Mouse (Mus musculus) heart, embryonic 16.5 days (tissue): ENCODE measurements at regions not wholly inside any gene's neighbourhood (a gene's known extent, or its start where the extent isn't known, plus 50 kb on each side); places are given as distances from the start of the nearest gene placed in this dataset.

Experiments
- ATAC-seq: fragments of 200-750 bp; cut with Nextera tagmentation; replicated peaks from 2 replicates; pipeline ENCODE4 v1.8.0; 2017; ENCODE audit warnings: moderate number of reproducible peaks; ENCODE audit not compliant: insufficient read depth, low FRiP score; ENCODE audit errors: extremely low read depth
- H3K27ac ChIP-seq: fragments of 300-500 bp; sonication (generic); 2 replicates; pipeline ENCODE4 v1.5.1; 2014; ENCODE audit warnings: mild to moderate bottlenecking, low read length, control low read depth, moderate library complexity
- H3K27me3 ChIP-seq: fragments of 300-500 bp; sonication (generic); 2 replicates; pipeline ENCODE4 v1.6.1; 2014; ENCODE audit warnings: low read length, mixed read lengths; ENCODE audit not compliant: control insufficient read depth, insufficient read depth
- H3K36me3 ChIP-seq: fragments of 300-500 bp; sonication (generic); 2 replicates; pipeline ENCODE4 v1.6.1; 2014; ENCODE audit not compliant: control insufficient read depth, insufficient read depth
- H3K4me1 ChIP-seq: fragments of 300-500 bp; sonication (generic); 2 replicates; pipeline ENCODE4 v1.6.1; 2014; ENCODE audit warnings: low read length, mixed read lengths; ENCODE audit not compliant: control insufficient read depth, insufficient read depth
- H3K4me2 ChIP-seq: fragments of 300-500 bp; sonication (generic); 2 replicates; pipeline ENCODE4 v1.6.1; 2014; ENCODE audit warnings: low read depth, mild to moderate bottlenecking, control low read depth, low read length
- H3K4me3 ChIP-seq: fragments of 300-500 bp; sonication (generic); 2 replicates; pipeline ENCODE4 v1.5.1; 2014; ENCODE audit warnings: mild to moderate bottlenecking, control low read depth, low read length
- H3K9ac ChIP-seq: fragments of 300-500 bp; sonication (generic); 2 replicates; pipeline ENCODE4 v1.6.1; 2014; ENCODE audit warnings: low read length, control low read depth
- H3K9me3 ChIP-seq: fragments of 300-500 bp; sonication (generic); replicated peaks from 2 replicates; pipeline ENCODE4 v1.6.1; 2016; ENCODE audit warnings: low read length; ENCODE audit not compliant: control insufficient read depth
- WGBS: fragments of 180-500 bp; shearing (Covaris S2); extraction: QIAGEN DNeasy Blood & Tissue Kit; methylation state at CpG from one replicate; pipeline ENCODE4 v1.1.7; 2014; 5-methylcytosine and 5-hydroxymethylcytosine counted together

GRCm38 (mm10) chr5:77594719-77595118, 186.9 kb upstream of the Igfbp7 start:
- Histone ChIP-seq H3K36me3 (no peaks in the 10 kb centered on the region), H3K4me3 (no peak overlapping the region), H3K27me3 (no peaks in the 10 kb centered on the region), H3K4me2 (no peak overlapping the region), H3K4me1 (no peaks in the 10 kb centered on the region), H3K9me3 (no peaks in the 10 kb centered on the region), H3K27ac (no peak overlapping the region), H3K9ac (no peak overlapping the region)
- 83% methylated on average over 4 of the region's 4 CpGs for WGBS
- ATAC-seq, result no peak

GRCm38 (mm10) chr5:77589252-77589651, 181.4 kb upstream of the Igfbp7 start:
- H3K27ac ChIP-seq, result no peak overlapping the region
- H3K4me2 ChIP-seq, result no peak overlapping the region
- 75% methylated on average over 3 of the region's 3 CpGs for WGBS
- no peak for ATAC-seq
- H3K27me3 ChIP-seq, result no peaks in the 10 kb centered on the region
- H3K9me3 ChIP-seq, result no peaks in the 10 kb centered on the region
- no peak overlapping the region for H3K4me3 ChIP-seq
- H3K36me3 ChIP-seq, result no peaks in the 10 kb centered on the region
- H3K9ac ChIP-seq, result no peak overlapping the region
- no peaks in the 10 kb centered on the region for H3K4me1 ChIP-seq

- Histone ChIP-seq H3K4me2 (peak overlapping the region; percentile 28; the same call in 1 of the 2 replicates), H3K9me3 (no peaks in the 10 kb centered on the region), H3K9ac (no peak overlapping the region), H3K27ac (no peak overlapping the region), H3K27me3 (no peaks in the 10 kb centered on the region), H3K4me3 (no peak overlapping the region), H3K4me1 (peaks cover 13% of the 10 kb centered on the region), H3K36me3 (no peaks in the 10 kb centered on the region)
- 53% methylated on average over 6 of the region's 6 CpGs for WGBS
- ATAC-seq, result no peak
Measured at GRCm38 (mm10) chr5:77581702-77582101, 173.9 kb upstream of the Igfbp7 start.

- H3K27ac ChIP-seq, result peak overlapping the region; percentile 44
- WGBS, result 31% methylated on average over 6 of the region's 6 CpGs
- H3K27me3 ChIP-seq, result no peaks in the 10 kb centered on the region
- no peaks in the 10 kb centered on the region for H3K9me3 ChIP-seq
- H3K4me3 ChIP-seq, result no peak overlapping the region
- 0 out of 2 replicates have a peak, but pooled peaks have one; percentile 35 for ATAC-seq
- peak overlapping the region; percentile 7; the same call in 1 of the 2 replicates for H3K9ac ChIP-seq
- peaks cover 13% of the 10 kb centered on the region for H3K4me1 ChIP-seq
- no peaks in the 10 kb centered on the region for H3K36me3 ChIP-seq
- H3K4me2 ChIP-seq, result peak overlapping the region; percentile 28; the same call in 1 of the 2 replicates
Measured at GRCm38 (mm10) chr5:77581106-77581638, 173.3 kb upstream of the Igfbp7 start.

GRCm38 (mm10) chr5:77579826-77580745, 172.2 kb upstream of the Igfbp7 start:
- 22% methylated on average over 20 of the region's 20 CpGs for WGBS
- Histone ChIP-seq H3K9ac (peak overlapping the region; percentile 23), H3K4me2 (peak overlapping the region; percentile 34), H3K36me3 (no peaks in the 10 kb centered on the region), H3K9me3 (no peaks in the 10 kb centered on the region), H3K4me3 (no peak overlapping the region), H3K27ac (peak overlapping the region; percentile 44), H3K27me3 (no peaks in the 10 kb centered on the region), H3K4me1 (peaks cover 13% of the 10 kb centered on the region)
- peak; percentile 57; the same call in 1 of the 2 replicates for ATAC-seq

GRCm38 (mm10) chr5:77576881-77577280, 169.0 kb upstream of the Igfbp7 start:
- WGBS, result 85% methylated on average over 5 of the region's 5 CpGs
- ATAC-seq, result no peak

GRCm38 (mm10) chr5:77575780-77576179, 167.9 kb upstream of the Igfbp7 start:
- Histone ChIP-seq H3K9ac (no peak overlapping the region), H3K27me3 (no peaks in the 10 kb centered on the region), H3K4me2 (no peak overlapping the region), H3K36me3 (no peaks in the 10 kb centered on the region), H3K27ac (no peak overlapping the region), H3K4me1 (peaks cover 5% of the 10 kb centered on the region), H3K4me3 (no peak overlapping the region), H3K9me3 (no peaks in the 10 kb centered on the region)
- 85% methylated on average over 8 of the region's 8 CpGs for WGBS
- no peak for ATAC-seq

More at GRCm38 (mm10) chr5:77576881-77577280, 169.0 kb upstream of the Igfbp7 start:
- Histone ChIP-seq H3K9me3 (no peaks in the 10 kb centered on the region), H3K4me3 (no peak overlapping the region), H3K9ac (no peak overlapping the region), H3K27ac (no peak overlapping the region), H3K4me2 (no peak overlapping the region), H3K27me3 (no peaks in the 10 kb centered on the region), H3K4me1 (peaks cover 13% of the 10 kb centered on the region), H3K36me3 (no peaks in the 10 kb centered on the region)

- peak; percentile 52; the same call in 1 of the 2 replicates for ATAC-seq
- no peak overlapping the region for H3K4me3 ChIP-seq
- no peak overlapping the region for H3K4me2 ChIP-seq
- no peaks in the 10 kb centered on the region for H3K4me1 ChIP-seq
- H3K9ac ChIP-seq, result no peak overlapping the region
- no peaks in the 10 kb centered on the region for H3K9me3 ChIP-seq
- WGBS, result 41% methylated on average over 9 of the region's 9 CpGs
- H3K27me3 ChIP-seq, result no peaks in the 10 kb centered on the region
- H3K36me3 ChIP-seq, result no peaks in the 10 kb centered on the region
- H3K27ac ChIP-seq, result no peak overlapping the region; the same call in 1 of the 2 replicates
Measured at GRCm38 (mm10) chr5:77570364-77570763, 162.5 kb upstream of the Igfbp7 start.

GRCm38 (mm10) chr5:77568121-77568520, 160.3 kb upstream of the Igfbp7 start:
- WGBS, result 58% methylated on average over 5 of the region's 5 CpGs
- no peaks in the 10 kb centered on the region for H3K4me1 ChIP-seq

More at GRCm38 (mm10) chr5:77568121-77568520, 160.3 kb upstream of the Igfbp7 start:
- H3K9ac ChIP-seq, result no peak overlapping the region
- no peak overlapping the region; the same call in 1 of the 2 replicates for H3K27ac ChIP-seq
- no peaks in the 10 kb centered on the region for H3K36me3 ChIP-seq
- H3K4me2 ChIP-seq, result no peak overlapping the region
- H3K9me3 ChIP-seq, result no peaks in the 10 kb centered on the region
- H3K27me3 ChIP-seq, result no peaks in the 10 kb centered on the region
- H3K4me3 ChIP-seq, result no peak overlapping the region
- ATAC-seq, result no peak; the same call in 1 of the 2 replicates
